Mouse (Mus musculus) kidney, postnatal 0 days (tissue): Measurements from ENCODE around the gene Micall2. TPM values are rescaled to one million over a fixed set of nuclear protein-coding genes. Genes with fewer than 3 reads are reported as not detected.
"Not testable (repeated sequence)": the region's sequence is repeated elsewhere in the genome, so short reads cannot be mapped to it uniquely, and the experiment has no call there.

Experiments
- ATAC-seq: fragments of 200-750 bp; cut with Nextera tagmentation; replicated peaks from 2 replicates; pipeline ENCODE4 v1.8.0; 2017; ENCODE audit warnings: low read depth, moderate number of reproducible peaks, moderate TSS enrichment, moderate library complexity; ENCODE audit not compliant: low FRiP score
- DNase-seq: peaks from one replicate; pipeline ENCODE4 v3.0.0-alpha.2; 2016; ENCODE audit warnings: low spot score
- H3K27ac ChIP-seq: fragments of 300-500 bp; sonication (generic); 2 replicates; pipeline ENCODE4 v1.5.1; 2014; ENCODE audit warnings: mild to moderate bottlenecking
- H3K27me3 ChIP-seq: fragments of 300-500 bp; sonication (generic); 2 replicates; pipeline ENCODE4 v1.6.1; 2014; ENCODE audit warnings: low read length, mixed read lengths; ENCODE audit not compliant: insufficient read depth
- H3K36me3 ChIP-seq: fragments of 300-500 bp; sonication (generic); 2 replicates; pipeline ENCODE4 v1.6.1; 2014; ENCODE audit warnings: low read length, mixed read lengths; ENCODE audit not compliant: insufficient read depth
- H3K4me1 ChIP-seq: fragments of 300-500 bp; sonication (generic); replicated peaks from 2 replicates; pipeline ENCODE4 v1.6.1; 2014; ENCODE audit warnings: antibody characterized with exemption, low read length, mixed read lengths; ENCODE audit not compliant: insufficient read depth
- H3K4me2 ChIP-seq: fragments of 300-500 bp; sonication (generic); 2 replicates; pipeline ENCODE4 v1.6.1; 2014; ENCODE audit warnings: mild to moderate bottlenecking, low read length, moderate library complexity, mixed read lengths
- H3K4me3 ChIP-seq: fragments of 300-500 bp; sonication (generic); replicated peaks from 2 replicates; pipeline ENCODE4 v1.5.1; 2014; ENCODE audit warnings: low read depth, low read length
- H3K9ac ChIP-seq: fragments of 300-500 bp; sonication (generic); 2 replicates; pipeline ENCODE4 v1.6.1; 2014; ENCODE audit warnings: low read depth, low read length
- H3K9me3 ChIP-seq: fragments of 300-500 bp; sonication (generic); replicated peaks from 2 replicates; pipeline ENCODE4 v1.6.1; 2016; ENCODE audit warnings: low read length, inconsistent platforms, mixed read lengths
- CTCF ChIP-seq: IDR thresholded peaks from 2 replicates; pipeline ENCODE4 v1.5.1; 2016; ENCODE audit warnings: antibody characterized with exemption, low read depth, mild to moderate bottlenecking, moderate library complexity
- WGBS: fragments of 180-500 bp; shearing (Covaris S2); extraction: QIAGEN DNeasy Blood & Tissue Kit; methylation state at CpG from one replicate; pipeline ENCODE4 v1.1.7; 2014; 5-methylcytosine and 5-hydroxymethylcytosine counted together
- polyA plus RNA-seq: library from polyadenylated mRNA; unstranded; fragments of >200 nt; fragmentation: Nextera tagmentation; extraction: Ambion mirVana; gene quantifications from 2 replicates; pipeline ENCODE4 v1.2.1, GENCODE M21; 2015

Gene Micall2
- polyA plus RNA-seq, 1 experiment from 2014 or later: 4.6 TPM

GRCm38 (mm10) chr5:139758096-139758495 lies 22.0 kb upstream of the Micall2 start:
- Histone ChIP-seq H3K4me2 (no peak overlapping the region), H3K9me3 (no peaks in the 10 kb centered on the region), H3K4me1 (no peaks in the 10 kb centered on the region), H3K4me3 (no peak overlapping the region), H3K9ac (no peak overlapping the region), H3K27me3 (no peaks in the 10 kb centered on the region), H3K27ac (no peak overlapping the region), H3K36me3 (peaks cover 71% of the 10 kb centered on the region)
- DNase-seq: no peak
- WGBS: 83% methylated on average over 16 of the region's 16 CpGs
- no peak for ATAC-seq
- no peak for TF ChIP-seq CTCF

DNA sequence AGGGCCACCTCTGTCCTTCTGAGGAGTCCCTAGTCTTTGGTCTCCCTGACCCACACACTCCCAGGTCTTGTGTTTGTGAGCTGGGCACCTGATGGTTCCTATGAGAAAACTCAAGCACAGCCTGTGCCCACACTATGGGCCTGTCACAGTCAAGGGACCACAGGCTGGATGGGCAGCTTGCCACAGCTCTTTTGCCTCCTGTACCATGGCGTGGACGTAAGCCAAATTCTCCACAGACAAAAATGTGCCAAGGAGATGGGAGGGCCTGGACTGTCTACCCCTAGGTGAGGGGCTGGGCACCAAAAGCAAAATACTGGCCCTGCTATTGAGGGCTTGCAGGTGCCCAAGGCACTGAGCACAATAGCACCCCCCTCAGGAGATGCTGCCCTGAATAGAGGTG lies 20.4 kb upstream of the Micall2 start:
- ATAC-seq: no peak
- no peaks in the 10 kb centered on the region for H3K9me3 ChIP-seq
- H3K36me3 ChIP-seq: peaks cover 62% of the 10 kb centered on the region
- H3K9ac ChIP-seq: no peak overlapping the region
- H3K4me1 ChIP-seq: no peaks in the 10 kb centered on the region
- DNase-seq: no peak
- WGBS: 93% methylated on average over 2 of the region's 2 CpGs
- H3K27ac ChIP-seq: no peak overlapping the region
- H3K27me3 ChIP-seq: no peaks in the 10 kb centered on the region
- TF ChIP-seq CTCF: no peak
- H3K4me2 ChIP-seq: no peak overlapping the region
- no peak overlapping the region for H3K4me3 ChIP-seq

- H3K4me3 ChIP-seq: no peak overlapping the region
- H3K9ac ChIP-seq: no peak overlapping the region
- H3K36me3 ChIP-seq: peaks cover 61% of the 10 kb centered on the region
- TF ChIP-seq CTCF: no peak
- no peak overlapping the region for H3K27ac ChIP-seq
- H3K4me2 ChIP-seq: no peak overlapping the region
- no peak for ATAC-seq
- DNase-seq: no peak
- no peaks in the 10 kb centered on the region for H3K9me3 ChIP-seq
- H3K27me3 ChIP-seq: no peaks in the 10 kb centered on the region
- WGBS: 89% methylated on average over 12 of the region's 12 CpGs
- H3K4me1 ChIP-seq: no peaks in the 10 kb centered on the region
These were observed 20.0 kb upstream of the Micall2 start for GRCm38 (mm10) chr5:139756135-139756534.

DNA sequence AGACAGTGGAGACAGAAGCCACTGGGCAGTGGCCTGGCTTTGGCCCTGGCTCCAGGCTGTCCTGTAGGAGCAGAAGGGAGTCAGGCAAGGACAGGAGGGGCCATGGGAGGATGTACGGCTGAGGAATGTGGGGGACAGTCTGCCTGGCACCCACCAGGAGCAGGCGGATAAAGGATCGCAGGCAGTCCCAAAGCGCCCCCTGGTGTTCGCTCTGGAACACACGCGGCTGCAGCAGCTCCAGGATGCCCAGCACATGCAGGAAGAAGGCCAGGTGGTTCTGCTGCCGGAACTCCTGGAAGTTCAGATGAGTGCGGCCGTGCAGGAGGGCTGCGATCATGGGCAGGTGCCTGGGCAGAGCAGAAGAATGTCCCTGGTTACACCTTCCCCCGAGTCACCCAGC lies 18.6 kb upstream of the Micall2 start:
- H3K27ac ChIP-seq: no peak overlapping the region
- 21% methylated on average over 12 of the region's 12 CpGs for WGBS
- ATAC-seq (no peak), DNase-seq (peak; percentile 69)
- no peaks in the 10 kb centered on the region for H3K9me3 ChIP-seq
- H3K36me3 ChIP-seq: peaks cover 52% of the 10 kb centered on the region
- no peaks in the 10 kb centered on the region for H3K27me3 ChIP-seq
- H3K4me2 ChIP-seq: no peak overlapping the region
- H3K9ac ChIP-seq: no peak overlapping the region
- peak; percentile 75 for TF ChIP-seq CTCF
- no peak overlapping the region for H3K4me3 ChIP-seq
- H3K4me1 ChIP-seq: no peaks in the 10 kb centered on the region

GRCm38 (mm10) chr5:139750535-139750934 lies 14.4 kb upstream of the Micall2 start:
- peaks cover 21% of the 10 kb centered on the region for H3K36me3 ChIP-seq
- no peak overlapping the region for H3K9ac ChIP-seq
- H3K9me3 ChIP-seq: no peaks in the 10 kb centered on the region
- TF ChIP-seq CTCF: peak; percentile 93
- no peak; the same call in 1 of the 2 replicates for ATAC-seq
- no peaks in the 10 kb centered on the region for H3K27me3 ChIP-seq
- peak; percentile 67 for DNase-seq
- no peak overlapping the region for H3K4me3 ChIP-seq
- no peaks in the 10 kb centered on the region for H3K4me1 ChIP-seq
- no peak overlapping the region for H3K27ac ChIP-seq
- H3K4me2 ChIP-seq: no peak overlapping the region

- H3K4me3 ChIP-seq: no peak overlapping the region
- no peak overlapping the region for H3K4me2 ChIP-seq
- H3K27me3 ChIP-seq: no peaks in the 10 kb centered on the region
- H3K27ac ChIP-seq: no peak overlapping the region
- H3K9ac ChIP-seq: no peak overlapping the region
- no peak for DNase-seq
- ATAC-seq: peak; percentile 55; the same call in 1 of the 2 replicates
- TF ChIP-seq CTCF: no peak
- no peaks in the 10 kb centered on the region for H3K4me1 ChIP-seq
- H3K9me3 ChIP-seq: no peaks in the 10 kb centered on the region
- WGBS: 81% methylated on average over 16 of the region's 16 CpGs
- H3K36me3 ChIP-seq: peaks cover 14% of the 10 kb centered on the region
These were observed 13.4 kb upstream of the Micall2 start for GRCm38 (mm10) chr5:139749413-139750125.

- 6% methylated on average over 3 of the region's 3 CpGs for WGBS
- H3K36me3 ChIP-seq: peaks cover 4% of the 10 kb centered on the region
- H3K9me3 ChIP-seq: no peaks in the 10 kb centered on the region
- peak; percentile 93 for TF ChIP-seq CTCF
- H3K4me1 ChIP-seq: no peaks in the 10 kb centered on the region
- no peak overlapping the region for H3K4me2 ChIP-seq
- no peak overlapping the region for H3K4me3 ChIP-seq
- no peak overlapping the region for H3K9ac ChIP-seq
- no peaks in the 10 kb centered on the region for H3K27me3 ChIP-seq
- no peak overlapping the region for H3K27ac ChIP-seq
- ATAC-seq (peak; percentile 55; the same call in 1 of the 2 replicates), DNase-seq (peak; percentile 74)
These were observed 9.6 kb upstream of the Micall2 start for GRCm38 (mm10) chr5:139745771-139746170.

GRCm38 (mm10) chr5:139742640-139743039 lies 6.5 kb upstream of the Micall2 start:
- not testable (repeated sequence) for H3K4me3 ChIP-seq, H3K9ac ChIP-seq, H3K27me3 ChIP-seq, H3K27ac ChIP-seq, DNase-seq, ATAC-seq, H3K4me1 ChIP-seq, H3K36me3 ChIP-seq, H3K4me2 ChIP-seq, H3K9me3 ChIP-seq
- 24% methylated on average over 3 of the region's 3 CpGs for WGBS
